Mouse (Mus musculus): ENCODE results near the gene Mogs. TPM values are rescaled to one million over a fixed set of nuclear protein-coding genes. Genes with fewer than 3 reads are reported as not detected.

Gene Mogs
- total RNA-seq, 2 experiments from 2014 or later, result 29.4 to 30.0 TPM

- DNase-seq (ENCODE audit: low spot score in 2 of 2), result no peak
- intact Hi-C loops (cut with DNase I), result loop anchor here (10.0 kb wide), 1 partner anchor 206 kb away; the partner anchor contains the start of genes Mob1a and Mthfd2
These were observed 3.8 kb downstream of the Mogs start for GRCm38 (mm10) chr6:83118825-83119733.

GRCm38 (mm10) chr6:83119734-83120051, 4.4 kb downstream of the Mogs start:
- intact Hi-C loops (cut with DNase I), result loop anchor here (5.0 to 10.0 kb wide), 2 partner anchors 38 to 205 kb away; partner anchors contain the start of genes 1700003E16Rik, Mob1a, Mthfd2 and Wdr54
- DNase-seq (ENCODE audit: low spot score in 2 of 2), result no peak

- intact Hi-C loops (cut with DNase I), result loop anchor here (5.0 kb wide), 1 partner anchor 36 kb away; the partner anchor contains the start of genes 1700003E16Rik and Wdr54
- DNase-seq (ENCODE audit: low spot score in 2 of 2), result peak; percentile 94 to 96
These were observed 5.9 kb downstream of the Mogs start, which contains the start of gene Wbp1 for GRCm38 (mm10) chr6:83120930-83121862. TSS of gene Wbp1 (minus strand) at chr6:83121559.

- DNase-seq (ENCODE audit: low spot score in 2 of 2), result peak in 1 of 2 experiments; percentile 66
- intact Hi-C loops (cut with DNase I), result loop anchor here (5.0 kb wide), 1 partner anchor 35 kb away; the partner anchor contains the start of genes 1700003E16Rik and Wdr54
These were observed 6.8 kb downstream of the Mogs start for GRCm38 (mm10) chr6:83121863-83122710.

GRCm38 (mm10) chr6:83122961-83123360, 7.7 kb downstream of the Mogs start:
- no peak for DNase-seq (ENCODE audit: low spot score in 2 of 2)
- intact Hi-C loops (cut with DNase I), result loop anchor here (5.0 kb wide), 1 partner anchor 34 kb away; the partner anchor contains the start of genes 1700003E16Rik and Wdr54

GRCm38 (mm10) chr6:83124851-83125312, 9.6 kb downstream of the Mogs start:
- DNase-seq (ENCODE audit: low spot score in 2 of 2), result peak; percentile 87 to 90
- intact Hi-C loops (cut with DNase I), result loop anchor here (5.0 kb wide), 1 partner anchor 32 kb away; the partner anchor contains the start of genes 1700003E16Rik and Wdr54

GRCm38 (mm10) chr6:83125331-83125730, 10.0 kb downstream of the Mogs start, which contains the start of gene Ino80b:
TSS of gene Ino80b (minus strand) at chr6:83125431.
- intact Hi-C loops (cut with DNase I), result no loop called here
- no peak for DNase-seq (ENCODE audit: low spot score in 2 of 2)

- intact Hi-C loops (cut with DNase I), result no loop called here
- DNase-seq (ENCODE audit: low spot score in 2 of 2), result no peak
These were observed 12.1 kb downstream of the Mogs start for GRCm38 (mm10) chr6:83127419-83127818.

GRCm38 (mm10) chr6:83131469-83132034, 16.3 kb downstream of the Mogs start:
- intact Hi-C loops (cut with DNase I), result no loop called here
- DNase-seq (ENCODE audit: low spot score in 2 of 2), result no peak

- intact Hi-C loops (cut with DNase I), result no loop called here
- DNase-seq (ENCODE audit: low spot score in 2 of 2), result no peak
These were observed 17.1 kb downstream of the Mogs start for GRCm38 (mm10) chr6:83132176-83132919.

- no peak for DNase-seq (ENCODE audit: low spot score in 2 of 2)
- intact Hi-C loops (cut with DNase I), result no loop called here
These were observed 18.9 kb downstream of the Mogs start for GRCm38 (mm10) chr6:83134226-83134625.

GRCm38 (mm10) chr6:83134951-83135513, 19.7 kb downstream of the Mogs start, which contains the start of gene Rtkn:
TSS of gene Rtkn (plus strand) at chr6:83135463.
- intact Hi-C loops (cut with DNase I), result no loop called here
- DNase-seq (ENCODE audit: low spot score in 2 of 2), result no peak

- intact Hi-C loops (cut with DNase I), result no loop called here
- peak in 1 of 2 experiments; percentile 3 for DNase-seq (ENCODE audit: low spot score in 2 of 2)
These were observed 20.4 kb downstream of the Mogs start for GRCm38 (mm10) chr6:83135571-83136161.

- intact Hi-C loops (cut with DNase I), result no loop called here
- no peak for DNase-seq (ENCODE audit: low spot score in 2 of 2)
These were observed 21.1 kb downstream of the Mogs start for GRCm38 (mm10) chr6:83136291-83136880.

- intact Hi-C loops (cut with DNase I), result no loop called here
These were observed 21.7 kb downstream of the Mogs start for GRCm38 (mm10) chr6:83136881-83137575.

GRCm38 (mm10) chr6:83137576-83137950, 22.3 kb downstream of the Mogs start:
- intact Hi-C loops (cut with DNase I), result no loop called here
- peak; percentile 65 to 67 for DNase-seq (ENCODE audit: low spot score in 2 of 2)

More at GRCm38 (mm10) chr6:83136881-83137575, 21.7 kb downstream of the Mogs start:
- peak in 1 of 2 experiments; percentile 42 for DNase-seq (ENCODE audit: low spot score in 2 of 2)
